Mouse (Mus musculus) liver, postnatal 0 days (tissue): ENCODE measurements around the gene Hivep3.

Experiments
- CTCF ChIP-seq: sonication (generic); IDR thresholded peaks from 2 replicates; pipeline ENCODE4 v1.5.1; 2016; ENCODE audit warnings: antibody characterized with exemption, low read depth
- EP300 ChIP-seq: IDR thresholded peaks from 2 replicates; pipeline ENCODE4 v1.6.1; 2016; ENCODE audit warnings: antibody characterized with exemption, low read depth, mild to moderate bottlenecking

- no peak for TF ChIP-seq CTCF
- TF ChIP-seq EP300: no peak
These were observed 330.0 kb downstream of the Hivep3 start for GRCm38 (mm10) chr4:120063353-120064124.
